Mouse (Mus musculus) ES-E14 (cell line): ENCODE measurements around the gene Hs1bp3.

Experiments used
- HCFC1 ChIP-seq: IDR thresholded peaks from 2 replicates; pipeline ENCODE4 v1.6.1; 2012; ENCODE audit warnings: low read length, inconsistent platforms, borderline replicate concordance; ENCODE audit not compliant: insufficient read depth
- MAFK ChIP-seq: IDR thresholded peaks from 2 replicates; pipeline ENCODE4 v1.6.1; 2014; ENCODE audit warnings: mild to moderate bottlenecking, low read depth, low read length, inconsistent platforms; ENCODE audit not compliant: insufficient read depth
- ZC3H11A ChIP-seq: IDR thresholded peaks from 2 replicates; pipeline ENCODE4 v1.6.1; 2012; ENCODE audit warnings: low read depth, mild to moderate bottlenecking, inconsistent platforms, low read length, borderline replicate concordance

- TF ChIP-seq MAFK = no peak
- no peak for TF ChIP-seq ZC3H11A
- TF ChIP-seq HCFC1 = no peak
Observed at GRCm38 (mm10) chr12:8366688-8367087, 53.5 kb downstream of the Hs1bp3 start.
